Mouse (Mus musculus): ENCODE data around the gene Tssk6.

Tssk6 gene

GRCm38 (mm10) chr8:69887289-69888243, 14.4 kb upstream of the Tssk6 start, which contains the start of gene Cilp2:
Cilp2 (minus strand) TSS chr8:69887687.
- peak; percentile 33 for DNase-seq

GRCm38 (mm10) chr8:69888244-69888866, 13.6 kb upstream of the Tssk6 start:
- DNase-seq = no peak

DNA sequence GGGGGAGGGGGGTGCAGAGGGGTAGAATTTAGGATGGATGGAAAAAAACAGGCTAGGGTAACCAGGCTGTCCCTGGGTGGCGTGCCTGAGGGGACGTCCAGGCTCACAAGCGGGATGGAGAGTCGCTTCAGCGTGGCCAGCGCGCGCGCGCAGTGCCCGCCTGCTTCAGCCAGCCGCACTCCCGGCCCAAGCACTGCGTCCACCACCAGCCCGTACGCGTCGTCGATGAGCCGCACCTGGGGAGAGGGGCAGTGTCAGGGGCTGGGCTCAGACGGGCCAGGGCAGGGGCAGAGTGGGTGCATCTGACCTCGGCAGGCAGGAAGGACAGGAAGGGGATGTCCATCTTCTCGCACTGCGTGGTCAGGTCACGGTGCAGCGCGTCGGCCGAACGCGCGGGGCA, 13.1 kb upstream of the Tssk6 start:
- no peak for DNase-seq

DNA sequence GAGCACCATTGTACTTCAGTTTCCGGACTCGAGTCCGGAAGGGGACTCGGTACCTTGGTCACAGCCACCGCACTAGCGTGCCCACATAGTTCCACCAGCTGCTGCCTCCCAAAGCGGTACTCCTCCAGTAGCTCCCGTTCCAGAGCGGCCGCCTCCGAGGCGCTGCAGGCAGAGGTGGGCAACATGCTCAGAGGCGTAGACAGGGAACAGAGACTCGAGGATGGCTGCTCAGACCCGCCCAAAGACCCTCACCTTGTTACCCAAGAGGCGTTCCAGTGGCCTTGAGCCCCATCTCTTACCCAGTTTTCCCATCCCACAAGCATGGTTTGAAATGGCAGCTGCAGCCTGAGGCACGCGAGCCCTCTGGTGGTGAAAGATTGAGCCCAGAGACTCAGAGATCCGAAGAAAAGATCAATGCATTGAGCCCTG, 11.2 kb upstream of the Tssk6 start:
- DNase-seq = peak; percentile 74

DNA sequence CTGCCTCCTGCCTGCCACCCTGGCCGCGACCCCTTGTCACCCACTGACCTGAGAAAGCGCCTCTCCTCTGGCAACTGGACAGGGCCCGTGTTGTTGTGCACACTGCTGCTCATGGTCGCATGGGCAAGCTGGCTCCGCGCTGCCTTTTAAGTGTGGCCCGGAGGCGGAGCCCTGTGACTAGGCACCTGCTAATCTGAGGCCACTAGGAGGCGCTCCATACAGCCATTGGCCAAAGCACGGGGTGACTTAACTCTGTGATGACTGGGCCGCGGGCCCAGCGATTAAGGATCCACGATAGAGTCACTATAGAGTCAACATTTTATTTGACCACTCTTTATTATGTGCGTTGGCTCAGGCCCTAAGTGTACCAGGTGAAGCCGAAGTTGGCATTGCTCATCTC, 8.1 kb upstream of the Tssk6 start:
- DNase-seq = peak; percentile 79

- DNase-seq = no peak
Measured at GRCm38 (mm10) chr8:69894836-69895332, 7.1 kb upstream of the Tssk6 start.

DNA sequence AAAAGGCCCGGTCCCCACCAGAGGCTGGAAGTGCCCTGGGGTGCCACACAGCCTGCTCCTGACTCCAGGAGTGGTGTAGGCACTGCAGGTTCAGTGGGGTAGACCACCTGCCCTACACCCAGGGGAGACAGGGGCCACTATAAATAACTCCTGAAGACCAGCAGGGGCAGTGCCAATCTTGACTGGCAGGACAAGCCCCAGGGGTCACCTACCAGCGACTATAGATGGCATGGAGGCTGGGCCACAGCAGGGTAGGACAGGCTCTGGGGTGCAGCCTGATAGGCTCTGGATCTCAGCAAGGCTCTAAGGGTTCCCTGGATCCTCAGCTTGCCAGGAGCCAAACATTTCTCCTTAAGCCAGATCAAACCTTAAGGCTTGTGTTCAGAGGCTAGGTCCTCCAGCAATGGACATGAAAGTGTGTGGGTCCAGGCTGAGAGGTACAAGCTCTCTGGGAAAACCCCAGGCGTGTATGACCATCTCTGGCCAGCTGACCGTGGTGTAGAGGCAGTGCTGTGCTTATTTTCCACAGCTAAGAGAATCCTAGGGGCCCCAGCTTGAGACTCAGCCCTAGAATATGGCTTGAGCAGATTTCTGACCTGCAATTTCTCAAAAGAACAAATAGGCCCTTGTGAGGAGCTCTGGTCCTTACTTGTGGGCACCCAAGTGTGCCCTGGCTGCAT, 6.1 kb upstream of the Tssk6 start:
- no peak for DNase-seq

DNA sequence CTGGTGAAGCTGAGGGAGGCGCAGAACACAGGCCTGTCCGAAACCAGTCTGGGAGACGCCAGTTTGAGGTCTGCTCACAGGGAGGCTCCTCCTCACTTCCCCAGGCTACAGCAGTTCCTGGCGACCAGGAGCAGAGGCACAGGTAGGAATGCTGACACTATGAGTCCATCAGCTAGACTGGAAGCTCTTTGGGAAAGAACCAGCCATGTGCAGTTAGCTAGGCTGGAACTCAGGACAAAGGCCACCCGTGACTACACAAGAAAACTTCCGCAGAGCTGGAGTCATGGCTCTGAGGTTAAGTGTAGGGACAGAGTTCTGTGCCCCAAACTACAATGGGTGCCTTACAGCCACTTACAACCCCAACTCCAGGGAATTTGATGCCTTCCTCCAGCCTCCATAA, 4.1 kb upstream of the Tssk6 start:
- DNase-seq = no peak

DNA sequence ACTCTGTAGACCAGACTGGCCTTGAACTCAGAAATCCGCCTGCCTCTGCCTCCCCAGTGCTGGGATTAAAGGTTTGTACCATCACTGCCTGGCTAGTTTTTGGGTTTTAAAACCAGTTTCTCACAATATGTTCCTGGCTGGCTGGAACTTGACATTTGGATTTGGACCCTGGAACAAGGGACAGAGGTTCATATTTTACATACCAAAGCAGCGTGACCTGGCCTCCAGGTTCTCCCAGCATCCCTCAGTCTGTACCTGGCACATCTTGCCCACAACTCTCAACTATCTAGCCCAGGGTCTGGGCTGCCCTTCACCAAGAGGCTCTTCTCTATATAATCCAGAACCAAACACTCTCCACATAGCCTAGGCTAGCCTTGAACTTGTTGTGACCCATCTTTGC, 2.1 kb upstream of the Tssk6 start:
- DNase-seq = no peak

GRCm38 (mm10) chr8:69900895-69901451, 1.0 kb upstream of the Tssk6 start:
- DNase-seq = peak; percentile 38

- peak; percentile 97 for DNase-seq
Measured at GRCm38 (mm10) chr8:69901484-69902162, 361 bp upstream of the Tssk6 start.

DNA sequence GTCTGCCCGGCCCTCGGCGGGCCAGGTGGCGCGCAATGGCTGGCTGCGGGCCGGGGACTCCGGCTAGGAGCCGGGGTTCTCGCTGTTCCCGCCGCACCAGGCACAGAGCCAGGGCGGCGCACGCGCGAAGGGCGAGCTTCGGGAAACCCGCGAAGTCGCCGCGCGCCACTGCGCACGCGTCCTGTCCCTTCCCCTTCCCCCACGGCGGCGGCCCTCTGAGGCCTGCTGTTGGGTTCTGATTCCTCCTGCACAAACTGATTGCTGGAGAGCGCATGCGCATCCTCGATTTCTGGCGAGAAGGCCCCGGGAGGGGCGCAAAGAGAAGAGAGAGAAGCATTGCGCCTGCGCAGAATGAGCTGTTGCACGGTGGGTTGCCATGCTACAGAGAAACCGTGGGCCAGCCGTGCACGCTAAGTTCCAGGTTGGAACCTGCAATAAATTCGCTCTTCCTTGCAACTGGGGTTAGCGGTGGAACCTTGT, 1.1 kb downstream of the Tssk6 start:
- peak; percentile 99 for DNase-seq

DNA sequence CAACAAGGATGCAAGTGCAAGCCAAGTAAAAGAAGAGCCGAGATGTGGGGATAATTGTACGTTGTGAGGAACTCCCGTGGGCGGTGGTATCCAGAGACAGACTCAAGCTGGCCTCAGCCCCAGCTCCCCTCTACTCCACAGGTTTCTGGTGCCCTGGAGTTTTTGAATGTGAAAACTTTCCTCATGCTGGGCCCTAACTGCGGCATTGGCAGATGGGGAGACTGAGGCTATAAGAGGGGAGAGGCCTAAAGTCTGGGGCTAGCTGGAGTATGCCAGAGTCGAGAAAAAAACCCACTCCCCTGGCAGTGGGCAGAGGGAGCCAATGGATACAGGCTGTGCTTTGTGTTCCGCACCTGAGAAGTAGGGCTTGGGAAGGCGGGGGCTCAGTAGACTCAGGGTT, 2.1 kb downstream of the Tssk6 start:
- DNase-seq = no peak

- no peak for DNase-seq
Measured at GRCm38 (mm10) chr8:69906260-69906659, 4.3 kb downstream of the Tssk6 start.

DNA sequence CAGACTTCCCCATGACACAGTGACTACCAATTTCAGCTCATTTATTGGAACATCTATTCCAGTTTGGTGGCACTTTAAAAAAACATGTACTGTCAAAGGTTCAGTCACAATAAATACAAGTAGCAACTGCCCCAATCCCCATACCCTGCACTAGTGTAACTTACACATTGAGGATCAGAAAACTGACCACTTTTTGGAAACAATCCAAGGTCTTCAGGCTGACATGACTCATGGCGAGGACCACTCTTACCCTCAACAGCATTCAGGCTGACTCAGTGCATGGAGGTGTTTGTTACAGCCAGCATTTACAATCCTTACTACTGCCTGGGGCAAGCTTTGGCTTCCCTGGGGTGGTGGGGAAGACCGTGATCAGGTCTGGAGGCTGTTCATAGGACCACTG, 5.1 kb downstream of the Tssk6 start:
- DNase-seq = no peak

DNA sequence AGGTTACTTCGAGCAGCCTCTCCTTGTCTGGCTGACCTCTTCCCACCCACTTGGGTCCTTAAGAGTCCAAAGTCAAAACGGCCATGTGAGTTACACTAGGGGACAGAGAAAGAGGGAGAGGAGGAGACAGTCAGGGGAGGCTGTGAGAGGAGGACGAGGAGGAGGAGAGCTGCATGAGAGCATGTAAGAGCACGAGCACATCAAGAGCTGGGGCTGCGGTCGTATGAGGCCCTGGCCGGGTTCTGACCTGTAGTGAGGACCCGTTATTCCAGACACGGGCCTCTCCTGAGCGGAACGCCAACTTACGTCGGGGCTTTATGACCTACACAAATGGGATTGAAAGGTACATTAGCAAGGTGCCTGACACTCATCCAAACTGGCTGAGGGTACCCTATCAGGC, 9.9 kb downstream of the Tssk6 start:
- DNase-seq = no peak

- no peak for DNase-seq
Measured at GRCm38 (mm10) chr8:69912478-69913074, 10.6 kb downstream of the Tssk6 start.

DNA sequence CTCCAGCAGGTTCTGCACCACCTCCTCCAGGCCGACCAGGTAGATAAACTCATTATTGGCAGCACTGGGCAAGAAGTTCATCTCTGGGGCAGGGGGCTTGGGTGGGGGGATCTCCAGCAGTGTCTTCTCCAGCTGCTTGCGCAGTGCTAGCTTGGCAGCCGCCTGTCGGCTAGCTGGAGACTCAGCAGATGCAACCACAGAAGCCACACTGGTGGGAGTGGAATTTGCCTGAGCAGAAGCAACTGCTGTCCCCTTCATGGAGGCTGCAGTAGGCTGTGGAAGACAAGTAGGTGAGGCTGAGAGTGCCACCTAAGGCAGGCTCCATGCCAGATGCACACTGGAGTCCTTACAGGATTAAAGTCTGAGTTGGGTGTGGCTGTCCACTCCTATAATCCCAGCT, 12.5 kb downstream of the Tssk6 start:
- DNase-seq = no peak

DNA sequence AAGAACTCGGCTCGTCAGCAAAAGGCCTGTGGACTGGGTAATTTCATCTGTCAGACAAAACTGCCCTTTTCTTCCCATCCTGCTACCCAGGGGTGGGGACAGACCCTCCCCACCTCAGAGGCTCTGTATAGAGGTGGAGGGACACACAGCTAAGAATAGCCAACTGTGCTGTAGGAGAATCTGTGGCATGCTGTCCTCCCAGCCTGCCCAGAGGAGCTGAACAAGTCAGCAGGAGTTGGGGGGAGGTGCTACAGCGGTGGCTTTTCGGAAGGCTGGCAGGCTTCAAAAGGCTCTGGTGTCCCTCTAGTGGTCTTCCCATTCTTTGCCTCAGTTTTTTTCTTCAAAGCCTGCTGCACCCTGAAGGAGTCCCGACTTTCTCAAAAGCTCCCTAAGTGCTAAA, 13.8 kb downstream of the Tssk6 start:
- no peak for DNase-seq

- no peak for DNase-seq
Measured at GRCm38 (mm10) chr8:69918506-69918905, 16.5 kb downstream of the Tssk6 start.

DNA sequence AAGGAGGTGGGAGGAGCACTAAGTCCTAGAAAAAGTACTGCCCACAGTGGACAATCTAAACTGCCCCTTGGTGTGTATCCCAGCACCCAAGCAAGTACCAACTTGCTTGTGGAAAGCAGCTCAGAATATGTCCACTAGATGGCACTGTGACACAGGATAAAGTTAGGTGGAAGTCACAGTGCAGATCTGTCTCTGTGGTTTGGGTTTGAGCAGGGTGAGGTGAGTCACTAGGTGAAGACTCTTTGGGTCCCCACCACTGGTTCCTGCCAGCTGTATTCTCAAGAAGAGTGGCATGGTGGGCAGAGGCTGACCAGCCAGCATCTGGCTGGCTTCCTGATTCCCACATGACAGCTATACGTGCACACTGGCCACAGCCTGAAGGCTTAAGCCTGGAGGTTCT, 17.0 kb downstream of the Tssk6 start:
- DNase-seq = peak; percentile 80

All from thymus, postnatal 4 days (tissue).